Mouse (Mus musculus) erythroblast, adult 5-6 weeks (primary cell): ENCODE data around the gene Fam189a2. TPM values are rescaled to one million over a fixed set of nuclear protein-coding genes. Genes with fewer than 3 reads are reported as not detected.

Experiments used
- ATAC-seq: replicated peaks from 2 replicates; pipeline ENCODE4 v1.8.0; 2016; ENCODE audit warnings: moderate number of reproducible peaks, mild to moderate bottlenecking, moderate TSS enrichment, inconsistent platforms; ENCODE audit not compliant: poor library complexity, low FRiP score, severe bottlenecking
- total RNA-seq, 2 experiments: library from RNA; stranded (forward) in 1 of 2; stranded (reverse) in 1 of 2; fragments of 150-400 nt in 1 of 2; fragments of 200-764, 138-1000 nt in 1 of 2; gene quantifications; 2 replicates each; pipeline versions ENCODE4 v1.2.3 to v1.2.4; 2015 to 2017; ENCODE audit warnings: low replicate concordance in 2 of 2

Gene Fam189a2
- total RNA-seq, 2 experiments from 2014 or later, result not detected

DNA sequence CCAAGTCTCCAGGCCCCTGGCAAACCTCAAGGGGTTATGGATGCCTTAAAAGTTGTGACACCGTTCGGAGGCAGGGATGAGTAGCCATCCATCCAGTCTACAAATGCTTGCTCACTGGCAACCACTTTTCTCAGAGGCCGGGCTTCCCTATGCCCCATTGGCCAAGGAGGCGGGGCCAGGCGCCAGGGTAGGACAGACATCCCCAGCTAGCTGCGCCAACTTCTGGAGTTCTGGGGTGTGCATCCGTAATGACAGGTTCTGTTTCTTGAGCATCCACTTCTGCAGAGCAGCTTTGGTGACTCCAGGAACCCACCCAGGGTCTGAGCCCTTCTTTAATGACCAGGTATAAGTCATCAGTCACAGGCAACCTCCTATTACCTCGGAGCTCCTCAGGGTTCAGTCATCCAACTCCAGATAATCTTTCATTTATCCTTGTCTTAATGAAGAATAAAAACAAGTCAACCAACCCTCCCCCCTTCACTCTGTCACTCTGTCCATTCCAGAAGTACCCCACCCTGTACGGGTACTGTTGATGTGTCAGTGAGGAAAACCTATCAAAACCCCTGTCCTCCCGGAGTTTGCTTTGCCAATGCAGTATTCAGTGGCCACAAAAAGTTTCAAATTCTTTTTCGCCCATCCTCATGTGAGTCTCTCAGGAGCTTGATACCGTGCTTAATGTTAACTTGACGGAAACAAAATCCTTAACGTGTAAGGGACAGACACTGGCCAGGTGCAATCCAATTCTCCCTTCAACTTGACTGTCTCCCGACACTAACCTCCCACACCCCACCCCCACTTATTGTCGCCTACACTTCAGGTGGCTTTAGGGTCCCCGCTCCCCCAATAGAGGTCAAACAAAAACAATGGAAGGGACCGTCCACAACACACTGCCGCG is 956 bp downstream of the Fam189a2 start:
- ATAC-seq, result no peak

DNA sequence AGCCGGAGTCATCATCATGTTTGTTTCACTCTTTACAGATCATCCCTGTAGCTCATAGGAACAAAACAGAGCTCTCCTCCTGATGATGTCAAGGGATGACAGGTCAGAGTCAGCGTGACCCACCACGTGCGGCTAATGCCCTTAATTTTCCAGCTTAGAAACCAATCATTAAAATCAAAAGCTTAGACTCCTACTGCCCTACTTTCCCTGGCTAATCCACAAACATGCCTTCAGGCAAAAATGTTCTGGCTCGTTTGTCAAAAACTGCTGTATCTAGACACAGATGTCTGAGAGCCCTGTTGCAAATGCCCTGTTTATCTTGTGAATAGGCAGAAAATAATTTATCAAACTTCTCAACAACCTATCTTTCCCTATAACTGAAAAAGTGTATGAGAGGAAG is 4.9 kb downstream of the Fam189a2 start:
- ATAC-seq, result no peak

DNA sequence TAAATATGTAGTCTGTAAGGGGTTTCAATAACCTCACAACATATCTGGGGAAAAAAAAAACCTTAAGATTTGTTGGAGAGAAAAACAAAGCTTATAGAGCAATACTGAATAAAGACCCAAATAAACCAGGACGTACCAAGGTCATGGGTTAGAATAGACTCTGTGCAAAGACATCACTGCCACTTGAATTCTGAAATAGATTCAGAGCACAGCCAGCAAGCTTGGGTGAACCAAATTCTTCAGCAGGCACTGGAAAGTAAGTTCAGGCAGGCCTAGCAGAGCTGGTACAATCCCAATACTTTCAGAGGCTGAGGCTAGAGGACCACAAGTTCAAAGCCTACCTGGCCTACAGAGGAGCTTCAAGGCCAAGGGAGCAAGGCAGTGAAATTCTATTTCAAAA is 6.2 kb downstream of the Fam189a2 start:
- no peak for ATAC-seq

DNA sequence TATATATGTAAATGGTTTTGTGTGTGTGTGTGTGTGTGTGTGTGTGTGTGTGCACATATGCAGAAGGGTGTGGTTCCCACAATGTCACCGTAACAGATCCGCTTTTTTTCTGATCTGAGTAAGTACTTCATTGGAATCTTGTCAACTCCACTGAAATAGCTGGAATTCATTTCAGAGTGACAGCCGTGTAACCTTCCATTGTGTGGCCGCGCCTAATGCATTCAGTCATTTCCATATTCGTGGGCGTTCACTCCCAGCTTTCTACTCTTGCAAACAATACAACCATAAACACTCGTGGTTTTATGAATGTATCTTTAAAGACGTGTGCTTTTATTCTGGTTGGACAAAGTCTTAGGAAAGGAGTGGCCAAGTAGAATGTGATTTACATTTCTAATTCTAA is 6.7 kb downstream of the Fam189a2 start:
- ATAC-seq, result no peak

DNA sequence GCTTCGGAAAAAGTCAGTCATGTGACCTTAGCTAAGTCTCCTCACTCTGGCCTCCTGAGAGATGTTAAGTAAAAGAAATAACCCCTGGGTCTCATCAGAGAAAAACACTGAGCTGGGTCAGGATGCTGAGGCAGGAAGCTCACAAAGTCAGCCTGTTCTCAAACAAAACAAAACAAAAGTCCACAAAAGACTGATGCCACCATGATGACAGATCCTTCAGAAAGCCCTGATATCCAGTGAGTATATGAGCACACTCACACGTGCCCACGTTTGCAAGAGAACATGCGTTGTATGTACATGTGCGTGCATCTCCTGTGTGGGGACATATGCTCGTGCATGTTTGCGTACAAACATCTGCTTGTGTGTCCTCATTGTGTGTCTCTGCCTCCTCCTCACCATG is 7.5 kb downstream of the Fam189a2 start:
- ATAC-seq, result no peak

DNA sequence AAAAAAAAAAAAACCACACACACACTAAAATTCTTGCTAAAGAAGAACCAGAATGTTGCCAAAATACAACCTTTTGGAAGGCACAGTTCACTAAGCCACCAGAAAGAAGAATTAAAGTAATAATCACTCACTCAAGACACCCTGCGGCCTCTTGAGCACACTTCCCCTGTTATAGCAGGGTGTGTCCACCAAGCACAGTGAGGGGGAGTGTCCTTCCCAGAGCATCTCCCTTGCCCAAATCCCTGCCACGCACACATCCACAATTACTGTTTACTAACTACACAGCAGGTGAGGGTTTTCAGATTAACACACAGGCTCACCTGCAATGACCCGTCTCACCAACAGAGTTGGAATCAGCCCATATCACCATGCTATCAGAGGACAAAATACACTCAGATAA is 8.0 kb downstream of the Fam189a2 start:
- ATAC-seq, result no peak

DNA sequence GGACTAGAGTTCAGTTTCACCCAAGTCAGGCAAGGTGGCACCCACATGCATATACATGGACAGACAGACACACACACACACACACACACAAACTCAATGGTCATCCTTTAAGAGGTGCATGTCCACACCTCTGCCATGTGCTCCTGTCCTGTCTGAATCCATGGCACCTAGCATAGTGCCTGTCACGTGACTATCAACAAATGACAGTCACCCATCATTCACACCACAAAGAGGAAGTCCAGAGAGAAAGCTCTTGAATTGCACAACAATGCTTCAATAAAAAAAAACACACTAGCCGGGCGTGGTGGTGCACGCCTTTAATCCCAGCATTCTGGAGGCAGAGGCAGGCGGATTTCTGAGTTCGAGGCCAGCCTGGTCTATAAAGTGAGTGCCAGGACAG is 8.5 kb downstream of the Fam189a2 start:
- ATAC-seq, result no peak

DNA sequence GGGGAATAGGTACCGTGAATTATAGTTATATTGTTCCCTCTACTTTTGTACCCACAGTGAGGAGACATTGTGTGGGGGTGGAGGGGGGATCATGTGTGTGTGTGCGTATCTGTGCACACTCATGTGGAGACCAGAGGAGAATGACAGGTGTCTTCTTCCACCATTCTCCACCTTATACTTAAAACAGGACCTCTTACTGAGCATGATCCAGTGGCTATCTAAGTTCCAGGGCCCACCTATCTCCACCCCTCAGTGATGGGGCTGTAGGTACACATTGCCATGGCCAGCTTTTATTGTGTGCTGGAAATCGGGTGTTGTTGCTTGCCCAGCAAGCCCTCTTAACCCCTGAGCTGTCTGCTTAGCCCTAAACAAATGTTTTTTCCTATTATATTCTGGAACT is 10.1 kb downstream of the Fam189a2 start:
- no peak for ATAC-seq

DNA sequence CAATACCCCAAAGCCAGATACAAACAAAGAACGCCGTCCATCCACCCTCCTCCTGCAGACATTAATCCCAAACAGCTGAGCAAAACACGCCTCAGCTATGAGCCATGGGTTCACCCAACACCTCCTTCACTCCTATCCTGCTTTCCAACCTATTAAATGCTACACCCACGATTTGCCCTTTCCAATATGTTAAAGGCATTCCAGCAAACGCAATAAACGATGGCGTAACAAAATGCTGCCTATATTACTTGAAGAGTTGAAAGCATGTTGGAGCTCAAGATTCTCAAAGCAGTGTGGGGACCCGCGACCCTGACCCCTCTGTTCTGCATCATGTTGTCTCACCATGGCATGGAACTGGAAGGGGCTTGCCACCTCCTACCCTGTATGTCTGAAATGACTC is 11.2 kb downstream of the Fam189a2 start:
- no peak for ATAC-seq

DNA sequence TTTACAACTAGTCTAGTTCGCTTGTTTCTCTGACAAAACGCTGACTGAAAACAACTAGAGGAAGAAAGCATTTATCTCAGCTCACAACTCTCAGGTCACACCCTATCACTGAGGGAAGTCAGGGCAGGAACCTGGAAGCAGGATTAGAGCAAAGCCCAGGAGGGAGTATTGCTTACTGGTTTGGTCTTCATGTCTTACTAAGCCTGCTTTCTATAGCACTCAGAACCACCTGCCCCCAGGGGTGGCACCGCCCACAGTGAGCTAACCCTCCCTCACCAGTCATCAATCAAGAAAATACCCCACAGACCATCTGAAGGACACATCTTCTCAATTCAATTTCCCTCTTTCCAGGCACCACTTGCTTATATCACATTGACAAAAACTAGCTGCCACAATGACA is 12.4 kb downstream of the Fam189a2 start:
- ATAC-seq, result no peak

DNA sequence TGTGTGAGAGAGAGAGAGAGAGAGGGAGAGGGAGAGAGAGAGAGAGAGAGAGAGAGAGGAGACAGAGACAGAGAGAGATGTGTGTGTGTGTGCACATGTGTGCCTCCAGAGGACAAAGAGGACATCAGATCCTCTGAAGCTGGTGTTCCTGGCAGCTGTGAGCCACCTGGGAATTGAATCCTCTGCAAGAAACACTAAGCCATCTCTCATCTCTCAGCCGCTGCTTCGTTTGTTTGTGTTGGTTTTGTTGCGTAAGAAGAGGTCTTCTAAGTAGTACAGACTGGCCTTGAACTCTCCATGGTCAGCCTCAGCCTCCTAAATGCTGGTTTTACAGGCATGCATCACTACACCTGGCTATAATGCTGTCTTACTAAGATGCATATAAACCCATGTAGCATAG is 12.9 kb downstream of the Fam189a2 start:
- ATAC-seq, result no peak

DNA sequence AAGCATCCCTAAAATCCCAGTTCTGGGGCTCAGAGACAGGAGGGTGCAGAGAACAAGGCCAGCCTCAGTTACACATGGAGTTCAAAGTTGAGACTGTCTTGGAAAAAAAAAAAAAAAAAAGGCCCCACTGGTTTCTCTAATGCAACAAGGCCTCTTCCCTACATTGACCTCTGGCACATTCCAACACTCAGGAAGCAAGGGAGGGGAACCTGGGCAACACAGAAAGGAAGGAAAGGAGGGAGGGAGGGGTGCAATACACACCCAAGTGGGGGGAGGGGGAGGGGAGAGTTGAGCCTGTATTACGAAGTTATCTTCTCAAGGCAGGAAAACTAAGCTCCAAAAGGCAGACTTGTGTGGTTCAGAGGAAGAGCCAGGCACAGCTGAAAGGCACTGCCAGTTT is 13.4 kb downstream of the Fam189a2 start:
- ATAC-seq, result no peak

DNA sequence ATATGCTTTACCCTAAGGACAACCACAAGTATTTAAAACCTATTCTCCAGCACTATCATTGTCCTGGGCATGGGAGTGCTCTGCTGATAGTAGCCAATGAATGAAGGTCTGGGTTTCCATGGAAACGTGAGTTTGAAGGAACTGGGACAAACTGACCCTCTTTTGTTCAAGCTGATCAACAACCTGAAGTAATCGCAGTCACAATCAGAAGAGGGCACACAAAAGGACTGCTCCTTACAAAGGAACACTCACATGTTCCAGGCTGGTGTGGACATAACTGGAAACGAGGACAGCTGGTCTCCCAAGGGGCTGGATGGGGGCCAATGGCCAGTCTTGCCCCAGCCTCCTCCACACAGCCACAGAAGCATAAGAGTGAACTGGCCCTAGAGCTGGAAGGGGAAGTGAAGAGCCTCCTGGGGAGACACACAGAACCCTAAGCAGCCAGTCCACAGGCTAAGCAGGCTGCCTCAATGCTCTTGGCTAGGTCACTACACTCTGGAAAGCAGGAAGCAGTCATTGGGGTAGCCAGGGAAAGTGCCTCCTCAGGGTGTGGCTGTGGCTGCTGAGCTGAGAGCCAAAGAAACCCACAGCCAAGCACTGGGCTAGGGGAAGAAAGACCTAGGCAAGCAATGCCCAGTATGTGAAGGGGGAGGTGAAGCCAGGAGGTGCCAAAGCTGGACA is 14.0 kb downstream of the Fam189a2 start:
- no peak for ATAC-seq

DNA sequence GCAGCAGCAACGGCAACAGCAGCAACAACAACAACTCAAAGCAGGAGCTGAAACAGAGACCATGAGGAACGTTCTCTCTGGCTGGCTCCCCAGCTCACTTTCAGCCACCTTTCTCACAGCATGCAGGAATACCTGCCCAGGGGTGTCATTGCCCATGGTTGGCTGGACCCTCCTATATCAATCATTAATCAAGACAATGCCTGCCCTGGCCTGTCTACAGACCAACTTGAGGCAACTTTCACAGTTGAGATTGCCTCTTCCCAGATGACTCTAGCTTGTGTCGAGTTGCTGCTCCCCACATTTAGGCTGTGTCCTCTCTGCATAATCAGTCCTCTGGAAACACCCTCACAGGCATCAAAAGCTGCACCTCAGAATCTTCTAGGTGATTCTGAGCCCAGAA is 17.6 kb downstream of the Fam189a2 start:
- no peak for ATAC-seq

DNA sequence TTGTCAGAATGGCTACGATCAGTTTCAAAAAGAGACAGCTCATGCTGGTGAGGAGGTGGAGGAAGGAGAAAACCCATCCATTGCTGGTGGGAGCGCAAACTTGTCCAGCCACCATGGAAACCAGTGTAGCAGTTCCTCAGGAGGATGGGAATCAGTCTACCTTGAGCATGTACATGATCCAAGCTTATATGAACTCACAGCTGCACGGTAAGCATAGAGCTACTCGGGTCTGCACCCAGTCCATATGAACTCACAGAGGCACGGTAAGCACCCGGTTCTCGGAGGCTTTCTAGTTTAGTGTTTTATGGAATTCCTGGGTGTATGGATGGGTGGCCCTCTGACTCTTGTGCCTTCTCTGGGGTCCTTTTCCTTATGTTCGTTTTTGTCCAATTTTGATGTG is 18.3 kb downstream of the Fam189a2 start:
- no peak for ATAC-seq

DNA sequence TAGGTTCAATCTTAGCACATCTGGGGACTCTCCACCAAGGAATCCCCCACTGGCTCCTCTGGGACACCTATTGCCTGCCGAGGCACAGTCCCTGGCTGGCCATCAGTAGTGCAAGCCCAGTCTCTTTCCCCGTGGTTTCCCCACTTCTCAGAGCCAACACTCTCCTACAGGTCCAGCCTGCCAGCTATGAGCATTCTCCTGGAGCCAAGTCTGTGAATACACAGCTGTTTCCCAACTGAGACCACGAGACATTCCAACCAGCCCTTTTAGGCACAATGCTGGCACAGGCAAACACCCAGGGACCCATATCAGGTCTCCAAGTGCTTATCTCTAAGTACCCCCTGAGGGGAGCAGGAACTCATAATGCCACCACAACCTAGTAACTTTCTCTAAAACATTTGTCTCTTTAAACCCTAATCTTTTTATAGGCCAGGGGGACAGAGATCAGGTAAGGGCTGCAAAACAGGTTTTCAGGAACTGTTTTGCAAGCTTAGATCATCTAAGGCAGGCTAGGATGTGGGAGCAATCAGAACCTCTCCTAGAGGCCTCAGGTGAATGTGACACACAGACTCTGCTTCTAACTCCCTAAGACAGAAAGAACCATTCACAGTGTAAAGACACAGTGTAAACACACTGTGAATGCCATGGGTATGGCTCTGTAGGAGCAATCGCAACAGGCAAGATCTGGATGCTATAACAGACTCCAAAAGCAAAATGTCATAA is 23.0 kb downstream of the Fam189a2 start:
- no peak for ATAC-seq

DNA sequence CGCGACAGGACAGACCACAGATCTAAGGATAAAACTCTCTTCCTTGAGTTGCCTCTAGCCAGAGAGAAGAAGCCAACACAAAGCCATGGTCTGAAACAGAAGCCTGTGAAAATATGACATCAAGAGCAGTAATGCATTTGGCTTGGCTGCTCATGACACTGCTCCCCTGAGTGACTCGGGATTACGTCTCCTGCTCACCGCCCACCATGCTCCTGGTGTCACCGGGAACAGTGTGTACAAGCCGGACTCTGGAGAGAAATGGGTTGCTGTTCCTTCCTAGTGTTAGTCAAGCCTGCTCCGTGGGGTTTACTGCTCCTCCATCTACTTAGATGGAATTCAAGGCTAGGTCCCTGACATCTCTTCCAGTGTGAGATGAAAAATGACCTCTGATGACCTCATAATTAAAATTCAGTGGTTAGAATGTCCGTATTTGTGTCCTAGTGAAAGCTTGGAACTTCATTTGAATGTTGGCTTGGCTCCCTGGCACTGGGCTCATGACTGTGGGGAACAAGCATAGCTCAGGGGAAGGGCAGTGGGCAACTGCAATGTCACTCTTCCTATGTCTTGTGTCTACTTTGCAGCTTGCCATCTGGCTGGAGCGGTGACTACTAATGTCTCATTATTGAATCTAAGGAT is 23.7 kb downstream of the Fam189a2 start:
- no peak for ATAC-seq

DNA sequence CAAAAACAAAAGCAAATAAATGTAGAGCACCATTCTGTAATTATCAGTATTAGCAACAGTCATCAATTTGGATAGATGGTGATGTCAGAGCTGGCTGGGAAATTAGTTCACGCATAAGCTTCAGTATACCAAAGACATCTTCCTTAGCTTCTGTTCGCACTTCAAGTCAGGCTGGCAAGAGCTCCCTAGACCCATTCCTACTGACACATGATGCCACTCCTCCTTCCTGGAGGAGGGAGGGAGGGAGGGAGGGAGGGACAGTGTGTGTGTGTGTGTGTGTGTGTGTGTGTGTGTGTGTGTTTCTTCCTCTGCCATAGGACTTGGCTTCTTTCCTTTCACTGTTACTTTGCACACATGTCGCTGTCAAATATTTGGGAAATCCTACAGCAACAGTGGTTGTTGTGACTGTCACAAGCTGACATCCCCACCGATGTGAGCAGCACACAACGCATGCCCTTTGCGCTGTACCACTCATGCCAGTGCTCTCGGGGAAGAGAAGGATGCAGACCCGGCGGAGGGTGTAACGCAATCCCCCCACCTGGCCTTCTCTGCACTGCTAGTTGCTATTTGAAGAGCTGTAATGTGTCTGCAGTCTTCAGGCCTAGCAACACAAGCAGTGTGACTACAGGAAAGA is 34.9 kb downstream of the Fam189a2 start:
- ATAC-seq, result no peak

DNA sequence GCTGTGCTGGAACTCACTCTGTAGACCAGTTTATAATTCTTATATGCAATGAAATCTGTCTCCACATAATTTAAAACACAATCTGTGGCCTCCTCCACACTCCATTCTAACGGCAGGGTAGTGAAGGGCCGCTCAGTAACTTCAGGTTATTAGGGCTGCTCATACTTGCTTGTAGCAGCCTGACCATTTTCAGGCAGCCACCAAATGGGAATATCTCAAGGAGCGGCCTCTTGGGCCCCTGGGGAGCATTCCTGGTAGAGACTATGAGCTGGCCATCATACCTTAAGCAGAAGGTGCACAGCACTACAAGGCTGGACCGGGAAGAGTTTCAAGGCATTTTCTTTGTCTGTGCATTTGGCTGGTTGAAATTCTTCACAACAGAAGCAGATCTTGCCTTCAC is 42.7 kb downstream of the Fam189a2 start:
- ATAC-seq, result no peak

DNA sequence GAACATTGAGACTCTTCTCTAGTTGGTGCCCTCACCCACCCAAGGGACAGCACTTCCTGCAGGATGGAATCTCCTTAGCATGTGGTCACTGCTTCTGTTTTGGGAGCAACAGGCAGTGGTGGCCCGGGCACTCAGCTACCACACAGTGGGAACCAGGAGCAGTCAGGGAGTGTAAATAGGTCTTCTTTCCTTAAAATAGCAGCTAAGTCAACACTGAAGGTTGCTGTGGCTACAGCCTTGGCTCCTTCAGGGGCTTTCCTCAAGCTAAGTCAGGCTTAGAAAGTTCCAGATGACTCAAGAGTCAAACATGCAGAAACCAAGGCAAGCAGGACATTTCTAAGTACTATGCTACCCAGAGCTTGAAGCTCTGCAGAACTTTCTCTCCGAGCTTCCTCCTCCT is 43.5 kb downstream of the Fam189a2 start:
- ATAC-seq, result no peak
